Mouse (Mus musculus) limb, embryonic 13.5 days (tissue): ENCODE data around the gene Hoxa2. TPM values are rescaled to one million over a fixed set of nuclear protein-coding genes. Genes with fewer than 3 reads are reported as not detected.
A peak's percentile ranks its signal among the peaks of the same experiment; 100 is the strongest.

ENCODE experiments used
- ATAC-seq: fragments of 200-750 bp; cut with Nextera tagmentation; 2 replicates; pipeline ENCODE4 v1.8.0; 2017; ENCODE audit warnings: low read depth, moderate number of reproducible peaks, moderate TSS enrichment; ENCODE audit not compliant: low FRiP score
- H3K27ac ChIP-seq: fragments of 300-500 bp; sonication (generic); 2 replicates; pipeline ENCODE4 v1.5.1; 2015; ENCODE audit warnings: inconsistent platforms, mild to moderate bottlenecking, moderate library complexity
- H3K27me3 ChIP-seq: fragments of 300-500 bp; sonication (generic); 2 replicates; pipeline ENCODE4 v1.6.1; 2015; ENCODE audit warnings: mild to moderate bottlenecking, inconsistent platforms
- H3K36me3 ChIP-seq: fragments of 300-500 bp; sonication (generic); 2 replicates; pipeline ENCODE4 v1.6.1; 2015; ENCODE audit warnings: inconsistent platforms, mild to moderate bottlenecking, moderate library complexity
- H3K4me1 ChIP-seq: fragments of 300-500 bp; sonication (generic); 2 replicates; pipeline ENCODE4 v1.6.1; 2015; ENCODE audit warnings: inconsistent platforms
- H3K4me2 ChIP-seq: fragments of 300-500 bp; sonication (generic); replicated peaks from 2 replicates; pipeline ENCODE4 v1.6.1; 2015; ENCODE audit warnings: inconsistent platforms, mild to moderate bottlenecking, moderate library complexity
- H3K4me3 ChIP-seq: fragments of 300-500 bp; sonication (generic); 2 replicates; pipeline ENCODE4 v1.5.1; 2015; ENCODE audit warnings: moderate library complexity, mild to moderate bottlenecking, inconsistent platforms
- H3K9ac ChIP-seq: fragments of 300-500 bp; sonication (generic); 2 replicates; pipeline ENCODE4 v1.6.1; 2015; ENCODE audit warnings: mild to moderate bottlenecking, inconsistent platforms
- H3K9me3 ChIP-seq: fragments of 300-500 bp; sonication (generic); 2 replicates; pipeline ENCODE4 v1.6.1; 2016; ENCODE audit warnings: inconsistent platforms
- WGBS: fragments of 180-500 bp; shearing (Covaris S2); methylation state at CpG from one replicate; pipeline ENCODE4 v1.1.7; 2015; 5-methylcytosine and 5-hydroxymethylcytosine counted together
- polyA plus RNA-seq: library from polyadenylated mRNA; unstranded; fragments of >200 nt; fragmentation: Nextera tagmentation; extraction: Ambion mirVana; gene quantifications from 2 replicates; pipeline ENCODE4 v1.2.1, GENCODE M21; 2015

Gene Hoxa2
- polyA plus RNA-seq, result 1.5 and 2.5 TPM in 2 replicates

DNA sequence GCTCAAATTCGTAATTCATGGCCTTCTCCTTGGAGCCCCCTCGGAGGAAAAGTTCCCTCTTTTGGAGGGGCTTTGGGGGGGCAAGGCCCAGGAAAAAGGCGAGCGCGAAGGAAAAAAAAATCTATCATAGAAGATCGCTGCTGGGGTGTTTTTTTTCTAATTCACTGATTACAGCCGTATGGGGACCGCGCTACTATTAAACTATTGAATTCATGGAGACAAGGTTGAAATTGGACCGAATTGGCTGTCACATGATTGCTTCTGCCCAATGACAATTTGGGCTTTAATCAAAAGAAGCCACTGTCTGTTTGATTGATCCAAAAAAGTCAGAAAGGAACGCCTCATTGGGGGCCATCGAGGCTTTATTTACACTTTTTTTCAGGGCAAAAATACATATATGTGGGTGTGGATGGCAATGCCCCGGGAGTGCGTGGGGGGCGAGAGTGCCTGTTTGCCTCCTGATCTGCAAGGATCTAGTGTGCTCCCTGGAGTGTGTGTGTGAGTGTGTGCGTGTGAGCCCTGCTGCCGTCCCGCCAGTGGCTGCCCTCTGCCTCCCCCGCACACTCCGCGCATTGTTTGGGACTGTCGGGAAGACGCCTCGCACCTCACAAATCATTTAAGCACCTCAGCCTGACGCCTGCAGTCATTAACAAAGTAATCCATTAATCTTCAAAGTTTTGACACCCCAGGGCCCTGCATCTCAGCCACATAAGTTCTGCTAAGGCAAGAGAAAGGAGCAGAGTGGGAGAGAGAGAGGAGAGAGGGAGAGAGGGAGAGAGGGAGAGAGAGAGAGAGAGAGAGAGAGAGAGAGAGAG is at the start of gene Hoxa2:
Gene Hoxa2, minus strand, starts transcription at position 206 of the 815 bp plus-strand sequence.
- Histone ChIP-seq H3K9me3 (no peaks in the 10 kb centered on the region), H3K9ac (peak within 1 kb of the TSS; percentile 63), H3K36me3 (peaks cover 1% of the 10 kb centered on the region), H3K4me3 (peak within 1 kb of the TSS; percentile 36), H3K4me1 (peaks cover 53% of the 10 kb centered on the region), H3K4me2 (peak within 1 kb of the TSS; percentile 62), H3K27me3 (peaks cover 90% of the 10 kb centered on the region), H3K27ac (no peak within 1 kb of the TSS)
- WGBS, result 1% methylated on average over 25 of the region's 25 CpGs
- no peak for ATAC-seq

DNA sequence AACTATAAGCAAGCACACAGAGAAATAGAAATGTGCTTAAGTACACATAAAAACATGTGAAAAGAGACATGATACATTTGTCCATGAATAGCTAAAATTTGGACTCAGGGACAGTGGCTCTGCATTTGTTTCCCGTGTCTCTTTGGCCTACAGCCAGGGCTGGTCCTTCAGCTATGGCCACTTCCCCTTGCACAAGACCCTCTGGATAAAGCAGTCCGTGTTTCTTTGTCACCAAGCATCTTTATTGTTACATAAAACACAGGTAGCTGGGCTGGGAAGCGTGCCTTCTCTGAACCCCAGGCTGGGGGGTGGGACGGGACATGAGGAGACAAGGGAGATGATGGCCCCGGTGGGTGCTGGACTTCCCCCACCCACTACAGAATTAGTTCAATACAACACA is 49.6 kb upstream of the Hoxa2 start:
- ATAC-seq, result no peak
- Histone ChIP-seq H3K4me1 (peaks cover 71% of the 10 kb centered on the region), H3K27me3 (peaks cover 26% of the 10 kb centered on the region), H3K36me3 (no peaks in the 10 kb centered on the region), H3K4me2 (peak overlapping the region; percentile 90), H3K4me3 (peak overlapping the region; percentile 78), H3K27ac (0 out of 2 replicates have a peak overlapping the region, but pooled peaks have one; percentile 1), H3K9ac (no peak overlapping the region), H3K9me3 (no peaks in the 10 kb centered on the region)
- 27% methylated on average over 5 of the region's 5 CpGs for WGBS

DNA sequence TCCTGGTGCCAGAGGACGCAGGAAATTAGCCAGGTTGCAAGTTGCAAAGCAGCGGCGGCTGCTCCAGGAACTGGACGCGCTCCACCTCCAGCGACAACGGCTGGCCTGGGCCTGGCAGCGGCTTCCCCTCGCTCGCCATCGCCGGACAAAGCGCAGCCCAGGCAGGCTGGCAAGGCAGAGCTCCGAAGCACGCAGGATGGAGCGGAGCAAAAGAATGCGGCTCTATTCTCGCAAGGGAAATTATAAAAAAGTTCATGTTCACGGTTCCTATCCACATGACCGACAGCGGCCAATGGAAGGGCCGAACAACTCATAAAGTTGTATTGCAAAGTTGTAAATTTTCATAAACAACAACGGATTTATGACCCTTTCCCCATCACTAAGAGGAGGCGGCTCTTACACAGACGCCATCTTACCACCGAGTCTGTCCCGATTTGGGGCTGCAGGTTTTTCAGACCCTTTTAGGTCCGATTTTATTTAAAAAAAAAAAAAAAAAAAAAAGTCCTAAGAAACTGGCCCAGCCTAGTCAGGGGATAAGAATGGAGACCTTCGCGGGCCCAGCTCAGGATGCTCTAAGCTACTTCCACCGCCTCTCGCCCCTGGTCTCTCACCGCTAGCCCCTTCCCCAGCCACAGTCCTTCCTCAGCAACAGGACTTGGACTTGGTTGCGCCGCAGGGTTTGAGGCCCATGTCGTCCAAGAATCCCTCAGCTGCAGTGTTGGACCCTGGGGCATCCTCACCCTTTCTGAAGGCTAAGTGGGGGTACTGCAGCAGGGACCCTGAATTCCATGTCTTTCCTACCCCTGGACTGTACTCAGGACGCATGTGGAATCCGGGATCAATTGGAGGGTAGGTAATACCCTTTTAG is 48.7 kb upstream of the Hoxa2 start, which contains the start of the genes Hoxa3 and Gm28308:
Gene Hoxa3, minus strand, starts transcription at position 218 of the 868 bp plus-strand sequence.
Gene Gm28308, minus strand, starts transcription at position 221 of the 868 bp plus-strand sequence.
- H3K4me3 ChIP-seq, result peak within 1 kb of the TSS; percentile 78
- WGBS, result 2% methylated on average over 38 of the region's 38 CpGs

DNA sequence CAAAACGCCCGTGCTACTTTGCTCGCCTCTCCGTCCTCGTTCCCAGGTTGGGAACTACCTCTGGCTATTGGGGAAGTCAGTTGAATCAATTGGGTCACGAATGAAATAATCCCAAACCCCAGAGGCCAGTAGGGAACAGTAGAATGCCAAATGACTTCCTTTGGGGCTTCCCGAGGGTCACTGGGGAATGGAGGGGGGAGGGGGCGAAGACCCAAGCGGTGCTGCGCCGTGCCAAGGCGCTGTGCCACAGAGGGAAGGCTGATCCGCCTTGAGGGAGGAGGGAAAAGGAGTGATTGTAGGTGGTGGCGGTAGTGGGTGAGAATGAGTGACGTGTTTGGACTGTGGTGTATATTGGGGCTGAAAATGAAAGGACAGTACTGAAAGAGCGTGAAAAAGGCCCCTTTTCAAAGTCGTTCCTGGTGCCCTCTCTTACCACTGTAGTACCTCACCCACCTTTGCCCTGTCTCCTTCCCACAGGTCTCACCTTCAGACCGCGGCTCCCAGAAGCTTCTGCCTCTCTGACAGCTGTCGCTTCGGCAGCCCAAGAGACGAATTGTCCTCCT is 48.0 kb upstream of the Hoxa2 start:
- H3K27ac ChIP-seq, result peak overlapping the region; percentile 97
- H3K36me3 ChIP-seq, result no peaks in the 10 kb centered on the region
- no peaks in the 10 kb centered on the region for H3K9me3 ChIP-seq
- H3K27me3 ChIP-seq, result peaks cover 31% of the 10 kb centered on the region
- peak overlapping the region; percentile 78 for H3K4me3 ChIP-seq
- ATAC-seq, result no peak
- peaks cover 70% of the 10 kb centered on the region for H3K4me1 ChIP-seq
- H3K9ac ChIP-seq, result peak overlapping the region; percentile 95
- under 1% methylated on average over 22 of the region's 22 CpGs for WGBS
- H3K4me2 ChIP-seq, result peak overlapping the region; percentile 90

More for the DNA sequence above, 48.7 kb upstream of the Hoxa2 start, which contains the start of the genes Hoxa3 and Gm28308:
- H3K36me3 ChIP-seq, result no peaks in the 10 kb centered on the region
- peak within 1 kb of the TSS; percentile 90 for H3K4me2 ChIP-seq
- peak; percentile 58 for ATAC-seq
- no peaks in the 10 kb centered on the region for H3K9me3 ChIP-seq
- H3K4me1 ChIP-seq, result peaks cover 71% of the 10 kb centered on the region
- H3K27ac ChIP-seq, result peak within 1 kb of the TSS; percentile 97
- H3K27me3 ChIP-seq, result peaks cover 26% of the 10 kb centered on the region
- peak within 1 kb of the TSS; percentile 95 for H3K9ac ChIP-seq

DNA sequence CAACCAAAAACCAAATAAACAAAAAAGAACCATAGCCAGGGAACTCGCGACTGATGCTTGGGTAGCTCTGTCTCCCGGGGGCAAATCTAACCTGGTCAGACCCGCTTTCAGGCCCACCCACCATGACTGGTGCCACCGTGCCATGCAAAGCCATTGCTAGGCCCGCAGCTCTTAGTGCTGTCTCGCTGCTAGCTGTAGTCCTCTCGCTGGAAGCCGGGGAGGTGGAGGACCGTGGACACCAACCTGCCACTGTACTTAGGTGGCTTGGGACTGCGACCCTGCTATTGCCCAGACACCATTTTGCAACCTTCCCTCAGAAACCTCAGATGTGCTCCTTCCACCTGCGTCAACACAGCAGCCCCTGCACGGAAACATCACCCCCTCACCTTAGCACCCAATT is 47.3 kb upstream of the Hoxa2 start:
- H3K36me3 ChIP-seq, result no peaks in the 10 kb centered on the region
- H3K9ac ChIP-seq, result peak overlapping the region; percentile 95
- H3K9me3 ChIP-seq, result no peaks in the 10 kb centered on the region
- peaks cover 37% of the 10 kb centered on the region for H3K27me3 ChIP-seq
- under 1% methylated on average over 13 of the region's 13 CpGs for WGBS
- peak overlapping the region; percentile 78 for H3K4me3 ChIP-seq
- H3K27ac ChIP-seq, result peak overlapping the region; percentile 97
- H3K4me1 ChIP-seq, result peaks cover 74% of the 10 kb centered on the region
- ATAC-seq, result no peak
- H3K4me2 ChIP-seq, result peak overlapping the region; percentile 90

DNA sequence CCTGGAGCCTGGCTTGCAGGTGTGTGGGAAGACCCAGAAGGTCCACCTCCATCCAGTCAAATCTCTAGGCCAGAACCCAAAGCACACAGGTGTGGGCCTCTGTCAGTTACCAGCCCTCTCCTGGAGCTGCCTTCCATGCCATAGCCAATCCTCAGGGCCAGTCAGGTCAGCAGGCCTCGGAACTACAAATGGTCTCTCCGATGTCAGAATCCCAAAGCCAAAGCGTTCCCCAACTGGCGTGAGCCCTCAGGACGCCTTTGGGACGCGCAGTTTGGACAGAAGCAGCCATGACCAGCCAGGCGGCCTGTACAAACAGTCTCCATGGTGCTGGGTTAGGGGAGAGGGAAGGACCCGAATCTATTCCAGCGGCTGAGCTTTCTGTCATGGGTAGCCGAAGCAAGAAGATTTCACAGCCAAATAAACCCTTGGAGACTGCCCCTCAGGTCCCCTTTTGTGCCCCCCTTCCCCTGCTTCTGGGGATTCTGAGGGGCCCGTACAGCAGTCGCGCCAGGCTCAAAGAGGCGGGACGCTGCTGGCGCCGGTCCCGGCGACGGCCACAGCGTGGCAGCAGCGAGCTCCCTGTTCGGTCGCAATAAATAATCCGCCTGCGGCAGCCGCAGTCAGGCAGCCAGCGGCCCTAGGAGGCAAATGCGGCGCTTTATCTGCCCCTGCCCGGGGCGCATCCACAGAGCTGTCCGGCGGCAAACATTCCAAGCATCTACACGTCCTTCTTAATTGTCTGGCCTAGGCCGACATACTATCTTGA is 46.7 kb upstream of the Hoxa2 start:
- H3K9ac ChIP-seq, result peak overlapping the region; percentile 95
- H3K4me3 ChIP-seq, result peak overlapping the region; percentile 78
- H3K9me3 ChIP-seq, result no peaks in the 10 kb centered on the region
- peak overlapping the region; percentile 90 for H3K4me2 ChIP-seq
- peaks cover 79% of the 10 kb centered on the region for H3K4me1 ChIP-seq
- whole genome bisulfite sequencing, result 1% methylated on average over 37 of the region's 37 CpGs
- H3K27me3 ChIP-seq, result peaks cover 39% of the 10 kb centered on the region
- peak; percentile 56 for ATAC-seq
- H3K27ac ChIP-seq, result peak overlapping the region; percentile 97
- 0 out of 2 replicates have a peak, but pooled peaks cover under 1% of the 10 kb centered on the region for H3K36me3 ChIP-seq

DNA sequence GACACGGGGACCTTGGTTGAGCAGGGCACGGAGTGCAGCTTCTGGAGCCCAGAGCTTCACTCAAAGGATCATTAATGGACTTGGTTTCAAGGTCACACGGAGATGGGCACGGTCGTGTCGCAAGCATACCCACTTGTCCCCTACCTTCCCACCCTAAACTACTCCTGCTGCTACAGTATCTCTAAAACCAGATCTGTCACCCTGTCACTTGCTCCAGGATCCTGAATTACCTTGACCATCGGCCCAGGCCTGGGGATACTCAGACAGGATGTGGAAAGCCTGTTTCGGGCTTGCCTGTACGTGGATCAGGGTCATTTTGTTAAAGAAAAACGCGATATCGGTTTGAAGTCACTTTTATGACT is 45.0 kb upstream of the Hoxa2 start:
- peaks cover 13% of the 10 kb centered on the region for H3K36me3 ChIP-seq
- H3K27me3 ChIP-seq, result peaks cover 41% of the 10 kb centered on the region
- peaks cover 80% of the 10 kb centered on the region for H3K4me1 ChIP-seq
- 16% methylated on average over 12 of the region's 12 CpGs for WGBS
- peak overlapping the region; percentile 78 for H3K4me3 ChIP-seq
- ATAC-seq, result no peak
- H3K9me3 ChIP-seq, result no peaks in the 10 kb centered on the region
- H3K27ac ChIP-seq, result peak overlapping the region; percentile 6; the same call in 1 of the 2 replicates
- peak overlapping the region; percentile 90 for H3K4me2 ChIP-seq
- peak overlapping the region; percentile 63 for H3K9ac ChIP-seq

DNA sequence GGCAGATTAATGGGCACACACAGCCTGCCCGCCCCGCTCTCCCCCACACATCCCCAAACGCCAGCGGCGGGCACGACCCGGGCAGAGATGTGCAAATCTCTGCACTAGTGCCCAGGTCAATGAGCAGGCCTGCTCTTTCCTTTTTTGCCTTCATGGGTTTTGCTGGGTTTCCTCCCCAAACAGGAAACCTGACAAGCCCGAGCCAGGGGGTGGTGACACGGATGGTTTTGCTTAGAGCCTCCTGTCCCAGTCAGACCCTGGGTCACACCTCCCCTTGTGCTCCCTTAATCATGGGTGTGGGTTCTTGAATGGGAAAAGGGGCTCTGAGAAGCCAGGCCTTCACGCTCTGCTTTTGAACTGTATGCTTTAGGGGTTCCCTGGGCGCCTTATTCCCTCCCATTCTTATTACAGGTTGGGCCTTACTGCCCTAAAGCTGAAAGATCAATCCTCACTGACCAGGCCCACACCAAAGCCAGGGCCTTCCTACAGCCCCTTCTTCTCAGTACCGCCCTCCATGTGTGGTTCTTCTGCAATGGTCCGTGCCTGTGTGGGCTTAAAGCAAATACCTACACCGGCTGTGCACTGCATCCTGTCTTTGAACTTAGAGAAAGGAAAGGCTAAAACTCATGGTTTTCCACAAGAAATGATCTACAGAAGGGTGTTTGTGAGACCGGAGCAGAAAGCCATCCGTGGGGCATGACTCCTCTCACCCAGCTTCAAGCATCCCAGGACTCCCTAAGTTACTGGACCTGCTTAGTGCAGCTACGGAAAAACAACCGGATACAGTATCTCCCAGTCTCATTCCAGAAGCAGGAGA is 44.4 kb upstream of the Hoxa2 start:
- peak overlapping the region; percentile 90 for H3K4me2 ChIP-seq
- ATAC-seq, result no peak
- peak overlapping the region; percentile 6; the same call in 1 of the 2 replicates for H3K27ac ChIP-seq
- peaks cover 35% of the 10 kb centered on the region for H3K27me3 ChIP-seq
- H3K4me3 ChIP-seq, result peak overlapping the region; percentile 78
- H3K9ac ChIP-seq, result peak overlapping the region; percentile 63
- peaks cover 81% of the 10 kb centered on the region for H3K4me1 ChIP-seq
- 7% methylated on average over 18 of the region's 18 CpGs for WGBS
- H3K9me3 ChIP-seq, result no peaks in the 10 kb centered on the region
- peaks cover 15% of the 10 kb centered on the region for H3K36me3 ChIP-seq

DNA sequence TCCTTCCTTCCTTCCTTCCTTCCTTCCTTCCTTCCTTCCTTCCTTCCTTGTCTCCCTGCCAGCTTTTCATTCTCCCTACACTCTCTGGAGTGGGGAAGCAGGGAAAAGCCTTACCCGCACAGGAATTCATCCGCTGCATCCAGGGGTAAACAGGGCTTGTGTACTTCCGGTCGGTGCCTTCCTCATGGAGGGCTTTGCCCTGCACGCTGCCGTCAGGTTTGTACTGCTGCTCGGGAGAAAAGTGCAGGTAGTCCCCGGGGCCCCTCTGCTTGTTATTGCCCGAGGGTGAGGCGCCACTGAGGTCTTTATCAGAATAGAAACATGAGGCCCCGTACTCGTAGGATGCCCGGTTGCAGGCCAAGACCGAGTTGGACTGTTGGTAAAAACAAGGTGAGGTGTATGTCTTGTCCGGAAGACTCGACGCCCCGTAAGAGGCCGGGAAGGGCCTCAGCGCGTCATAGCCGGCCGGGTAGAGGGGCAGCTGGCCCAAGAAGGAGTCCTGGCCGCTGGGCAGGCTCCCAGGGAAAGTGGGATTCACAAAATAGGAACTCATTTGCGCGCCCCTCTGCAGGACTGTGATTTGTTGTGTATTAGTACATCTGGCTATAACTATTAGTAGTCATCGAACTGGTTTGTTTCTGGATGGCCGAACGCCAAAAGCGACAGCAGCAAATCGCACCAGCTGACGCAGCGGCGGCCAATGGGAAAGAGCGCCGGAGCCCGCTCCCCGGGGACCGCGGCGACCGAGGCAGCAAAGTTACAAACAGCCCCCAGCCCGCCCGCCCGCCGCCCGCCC is 43.6 kb upstream of the Hoxa2 start, which contains the start of gene Hoxa6:
Gene Hoxa6, minus strand, starts transcription at position 651 of the 796 bp plus-strand sequence.
- peak within 1 kb of the TSS; percentile 90 for H3K4me2 ChIP-seq
- no peak for ATAC-seq
- H3K9me3 ChIP-seq, result no peaks in the 10 kb centered on the region
- H3K9ac ChIP-seq, result peak within 1 kb of the TSS; percentile 63
- peak within 1 kb of the TSS; percentile 22; the same call in 1 of the 2 replicates for H3K27ac ChIP-seq
- H3K27me3 ChIP-seq, result peaks cover 39% of the 10 kb centered on the region
- H3K36me3 ChIP-seq, result peaks cover 23% of the 10 kb centered on the region
- H3K4me1 ChIP-seq, result peaks cover 83% of the 10 kb centered on the region
- H3K4me3 ChIP-seq, result peak within 1 kb of the TSS; percentile 78
- WGBS, result 3% methylated on average over 47 of the region's 47 CpGs

DNA sequence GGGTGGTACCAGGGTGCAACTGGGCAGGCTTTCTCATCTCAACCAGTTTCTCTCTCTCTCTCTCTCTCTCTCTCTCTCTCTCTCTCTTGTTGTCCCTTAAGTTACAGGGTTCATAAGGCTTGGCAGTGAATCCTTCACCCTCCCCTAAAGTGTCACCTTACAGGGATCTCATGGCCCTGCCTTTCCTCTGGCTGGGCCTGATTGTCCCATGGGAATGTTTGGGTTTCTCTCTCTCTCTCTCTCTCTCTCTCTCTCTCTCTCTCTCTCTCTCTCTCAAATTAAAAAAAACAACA is 43.0 kb upstream of the Hoxa2 start:
- Histone ChIP-seq H3K4me3 (0 out of 2 replicates have a peak overlapping the region, but pooled peaks have one; percentile 9), H3K27me3 (peaks cover 42% of the 10 kb centered on the region)

More for the DNA sequence above, 43.0 kb upstream of the Hoxa2 start:
- Histone ChIP-seq H3K27ac (no peak overlapping the region), H3K4me2 (peak overlapping the region; percentile 90), H3K4me1 (peaks cover 89% of the 10 kb centered on the region), H3K9ac (no peak overlapping the region; the same call in 1 of the 2 replicates), H3K36me3 (peaks cover 24% of the 10 kb centered on the region), H3K9me3 (no peaks in the 10 kb centered on the region)
- no peak for ATAC-seq
